Mouse (Mus musculus): ENCODE data around the gene Tmem260. TPM values are rescaled to one million over a fixed set of nuclear protein-coding genes. Genes with fewer than 3 reads are reported as not detected.

Gene Tmem260
- total and polyA plus RNA-seq, 3 experiments, result 3.7 to 24.2 (median 16.0) TPM

- no peak for DNase-seq (ENCODE audit: low spot score)
- H3K36me3 ChIP-seq (replicated peaks), result no peaks in the 10 kb centered on the region
- peaks cover 3% of the 10 kb centered on the region; the same call in 1 of the 2 replicates for H3K4me1 ChIP-seq (ENCODE audit: insufficient read depth, low read depth, low read length)
- H3K4me3 ChIP-seq (ENCODE audit: low read depth, low read length), result no peak overlapping the region
- no peak for ATAC-seq (ENCODE audit: extremely low read depth, insufficient number of reproducible peaks, low FRiP score, poor library complexity, severe bottlenecking)
- peaks cover 16% of the 10 kb centered on the region for H3K27me3 ChIP-seq (ENCODE audit: insufficient read depth, low read length)
- no peak for TF ChIP-seq POLR2AphosphoS5 (IDR thresholded peaks at IDR 0.05; ENCODE audit: insufficient replicate concordance, low read depth, low read length)
- TF ChIP-seq GATA2 (IDR thresholded peaks at IDR 0.05; ENCODE audit: borderline replicate concordance, low read depth, low read length), result no peak
- no peak for TF ChIP-seq GATA1 (IDR thresholded peaks at IDR 0.05; ENCODE audit: borderline replicate concordance, low read length)
- TF ChIP-seq CTCF (IDR thresholded peaks at IDR 0.05; ENCODE audit: low read depth, low read length), result no peak
- no peak for TF ChIP-seq TAL1 (conservative IDR thresholded peaks at IDR 0.05; ENCODE audit: low read depth, low read length)
- H3K9me3 ChIP-seq (replicated peaks), result no peaks in the 10 kb centered on the region
These were observed 84.7 kb downstream of the Tmem260 start for GRCm38 (mm10) chr14:48530629-48531028.

GRCm38 (mm10) chr14:48537795-48538766 lies 92.2 kb downstream of the Tmem260 start:
- ATAC-seq (ENCODE audit: extremely low read depth, insufficient number of reproducible peaks, low FRiP score, poor library complexity, severe bottlenecking) (peak; percentile 84), DNase-seq (ENCODE audit: low spot score) (peak; percentile 49)
- TF ChIP-seq TAL1 (conservative IDR thresholded peaks at IDR 0.05; ENCODE audit: low read depth, low read length) (peak; percentile 70), GATA2 (IDR thresholded peaks at IDR 0.05; ENCODE audit: borderline replicate concordance, low read depth, low read length) (no peak), CTCF (IDR thresholded peaks at IDR 0.05; ENCODE audit: low read depth, low read length) (no peak), GATA1 (IDR thresholded peaks at IDR 0.05; ENCODE audit: borderline replicate concordance, low read length) (no peak), POLR2AphosphoS5 (IDR thresholded peaks at IDR 0.05; ENCODE audit: insufficient replicate concordance, low read depth, low read length) (no peak)
- Histone ChIP-seq H3K36me3 (replicated peaks) (no peaks in the 10 kb centered on the region), H3K27me3 (ENCODE audit: insufficient read depth, low read length) (no peaks in the 10 kb centered on the region), H3K9me3 (replicated peaks) (no peaks in the 10 kb centered on the region), H3K4me1 (ENCODE audit: insufficient read depth, low read depth, low read length) (peaks cover 37% of the 10 kb centered on the region), H3K4me3 (ENCODE audit: low read depth, low read length) (peak overlapping the region; percentile 64; the same call in 1 of the 2 replicates)

- no peaks in the 10 kb centered on the region for H3K9me3 ChIP-seq (replicated peaks)
- no peaks in the 10 kb centered on the region for H3K27me3 ChIP-seq (ENCODE audit: insufficient read depth, low read length)
- H3K36me3 ChIP-seq (replicated peaks), result no peaks in the 10 kb centered on the region
- ATAC-seq (ENCODE audit: extremely low read depth, insufficient number of reproducible peaks, low FRiP score, poor library complexity, severe bottlenecking) (no peak), DNase-seq (ENCODE audit: low spot score) (no peak)
- H3K4me1 ChIP-seq (ENCODE audit: insufficient read depth, low read depth, low read length), result peaks cover 19% of the 10 kb centered on the region
- TF ChIP-seq CTCF (IDR thresholded peaks at IDR 0.05; ENCODE audit: low read depth, low read length), result no peak
- TF ChIP-seq GATA1 (IDR thresholded peaks at IDR 0.05; ENCODE audit: borderline replicate concordance, low read length), result no peak
- no peak for TF ChIP-seq TAL1 (conservative IDR thresholded peaks at IDR 0.05; ENCODE audit: low read depth, low read length)
- TF ChIP-seq GATA2 (IDR thresholded peaks at IDR 0.05; ENCODE audit: borderline replicate concordance, low read depth, low read length), result no peak
- no peak for TF ChIP-seq POLR2AphosphoS5 (IDR thresholded peaks at IDR 0.05; ENCODE audit: insufficient replicate concordance, low read depth, low read length)
- no peak overlapping the region for H3K4me3 ChIP-seq (ENCODE audit: low read depth, low read length)
These were observed 99.2 kb downstream of the Tmem260 start for GRCm38 (mm10) chr14:48545166-48545565.

- no peak for ATAC-seq (ENCODE audit: extremely low read depth, insufficient number of reproducible peaks, low FRiP score, poor library complexity, severe bottlenecking)
- no peak overlapping the region for H3K4me3 ChIP-seq (ENCODE audit: low read depth, low read length)
- DNase-seq (ENCODE audit: low spot score), result no peak
- peaks cover 13% of the 10 kb centered on the region; the same call in 1 of the 2 replicates for H3K4me1 ChIP-seq (ENCODE audit: insufficient read depth, low read depth, low read length)
- no peaks in the 10 kb centered on the region for H3K27me3 ChIP-seq (ENCODE audit: insufficient read depth, low read length)
- H3K9me3 ChIP-seq (replicated peaks), result no peaks in the 10 kb centered on the region
- no peak for TF ChIP-seq GATA2 (IDR thresholded peaks at IDR 0.05; ENCODE audit: borderline replicate concordance, low read depth, low read length)
- no peak for TF ChIP-seq GATA1 (IDR thresholded peaks at IDR 0.05; ENCODE audit: borderline replicate concordance, low read length)
- TF ChIP-seq CTCF (IDR thresholded peaks at IDR 0.05; ENCODE audit: low read depth, low read length), result no peak
- no peak for TF ChIP-seq POLR2AphosphoS5 (IDR thresholded peaks at IDR 0.05; ENCODE audit: insufficient replicate concordance, low read depth, low read length)
- TF ChIP-seq TAL1 (conservative IDR thresholded peaks at IDR 0.05; ENCODE audit: low read depth, low read length), result no peak
- H3K36me3 ChIP-seq (replicated peaks), result no peaks in the 10 kb centered on the region
These were observed 100.1 kb downstream of the Tmem260 start for GRCm38 (mm10) chr14:48546009-48546408.

- no peaks in the 10 kb centered on the region for H3K9me3 ChIP-seq (replicated peaks)
- peaks cover 21% of the 10 kb centered on the region for H3K4me1 ChIP-seq (ENCODE audit: insufficient read depth, low read depth, low read length)
- H3K27me3 ChIP-seq (ENCODE audit: insufficient read depth, low read length), result no peaks in the 10 kb centered on the region
- no peaks in the 10 kb centered on the region for H3K36me3 ChIP-seq (replicated peaks)
- no peak overlapping the region for H3K4me3 ChIP-seq (ENCODE audit: low read depth, low read length)
- ATAC-seq (ENCODE audit: extremely low read depth, insufficient number of reproducible peaks, low FRiP score, poor library complexity, severe bottlenecking) (no peak), DNase-seq (ENCODE audit: low spot score) (no peak)
- TF ChIP-seq GATA2 (IDR thresholded peaks at IDR 0.05; ENCODE audit: borderline replicate concordance, low read depth, low read length) (no peak), TAL1 (conservative IDR thresholded peaks at IDR 0.05; ENCODE audit: low read depth, low read length) (no peak), GATA1 (IDR thresholded peaks at IDR 0.05; ENCODE audit: borderline replicate concordance, low read length) (no peak), POLR2AphosphoS5 (IDR thresholded peaks at IDR 0.05; ENCODE audit: insufficient replicate concordance, low read depth, low read length) (no peak), CTCF (IDR thresholded peaks at IDR 0.05; ENCODE audit: low read depth, low read length) (no peak)
These were observed 103.8 kb downstream of the Tmem260 start for GRCm38 (mm10) chr14:48549703-48550102.

- H3K4me3 ChIP-seq (ENCODE audit: low read depth, low read length), result no peak overlapping the region
- no peak for ATAC-seq (ENCODE audit: extremely low read depth, insufficient number of reproducible peaks, low FRiP score, poor library complexity, severe bottlenecking)
- TF ChIP-seq POLR2AphosphoS5 (IDR thresholded peaks at IDR 0.05; ENCODE audit: insufficient replicate concordance, low read depth, low read length) (no peak), TAL1 (conservative IDR thresholded peaks at IDR 0.05; ENCODE audit: low read depth, low read length) (no peak), CTCF (IDR thresholded peaks at IDR 0.05; ENCODE audit: low read depth, low read length) (no peak), GATA2 (IDR thresholded peaks at IDR 0.05; ENCODE audit: borderline replicate concordance, low read depth, low read length) (no peak), GATA1 (IDR thresholded peaks at IDR 0.05; ENCODE audit: borderline replicate concordance, low read length) (no peak)
These were observed 107.3 kb downstream of the Tmem260 start for GRCm38 (mm10) chr14:48553216-48553615.

More at GRCm38 (mm10) chr14:48553216-48553615, 107.3 kb downstream of the Tmem260 start:
- Histone ChIP-seq H3K36me3 (replicated peaks) (no peaks in the 10 kb centered on the region), H3K4me1 (ENCODE audit: insufficient read depth, low read depth, low read length) (peaks cover 20% of the 10 kb centered on the region), H3K9me3 (replicated peaks) (no peaks in the 10 kb centered on the region), H3K27me3 (ENCODE audit: insufficient read depth, low read length) (no peaks in the 10 kb centered on the region)
- DNase-seq (ENCODE audit: low spot score), result no peak

All from G1E (cell line).